Mouse (Mus musculus) MEL (cell line): ENCODE results near the gene Mrpl43. TPM values are rescaled to one million over a fixed set of nuclear protein-coding genes. Genes with fewer than 3 reads are reported as not detected.

ENCODE experiments used
- DNase-seq: peaks from one replicate; pipeline ENCODE4 v3.0.0; 2011; ENCODE audit warnings: low read depth, low spot score
- H3K27ac ChIP-seq: 2 replicates; pipeline ENCODE4 v1.5.1; 2012; ENCODE audit warnings: low read depth, mild to moderate bottlenecking, control low read depth, low read length, moderate library complexity; ENCODE audit not compliant: control insufficient read depth
- H3K27me3 ChIP-seq, 2 experiments: fragments of 150-350 bp in 1 of 2; sonication (generic) in 1 of 2; 2 replicates each; pipeline ENCODE4 v1.6.1; 2012; ENCODE audit warnings: low read length in 2 of 2, mild to moderate bottlenecking in 2 of 2, improper control_type of control experiment in 1 of 2, moderate library complexity in 1 of 2; ENCODE audit not compliant: insufficient read depth in 2 of 2, control insufficient read depth in 1 of 2
- H3K36me3 ChIP-seq, 2 experiments: 2 replicates each; pipeline ENCODE4 v1.6.1; 2012 to 2014; ENCODE audit warnings: low read length in 2 of 2, improper control_type of control experiment in 1 of 2, inconsistent platforms in 1 of 2, mild to moderate bottlenecking in 1 of 2; ENCODE audit not compliant: insufficient read depth in 2 of 2, control insufficient read depth in 1 of 2
- H3K4me1 ChIP-seq, 2 experiments: fragments of 150-350 bp in 1 of 2; sonication (generic) in 1 of 2; 2 replicates each; pipeline ENCODE4 v1.6.1; 2012; ENCODE audit warnings: low read length in 2 of 2, improper control_type of control experiment in 1 of 2, mild to moderate bottlenecking in 1 of 2; ENCODE audit not compliant: insufficient read depth in 2 of 2, control insufficient read depth in 1 of 2
- H3K4me3 ChIP-seq, 2 experiments: fragments of 150-350 bp in 1 of 2; sonication (generic) in 1 of 2; 2 replicates each; pipeline ENCODE4 v1.5.1; 2012; ENCODE audit warnings: low read depth in 2 of 2, low read length in 2 of 2, mild to moderate bottlenecking in 2 of 2, moderate library complexity in 2 of 2, control low read depth in 1 of 2, improper control_type of control experiment in 1 of 2; ENCODE audit not compliant: control insufficient read depth in 1 of 2, insufficient read depth in 1 of 2
- H3K79me2 ChIP-seq: 2 replicates; pipeline ENCODE4 v1.6.1; 2012; ENCODE audit warnings: mild to moderate bottlenecking, low read length, moderate library complexity; ENCODE audit not compliant: control insufficient read depth, poor library complexity, insufficient read depth
- H3K9ac ChIP-seq: 2 replicates; pipeline ENCODE4 v1.6.1; 2012; ENCODE audit warnings: low read depth, mild to moderate bottlenecking, control low read depth, low read length, moderate library complexity; ENCODE audit not compliant: control insufficient read depth, poor library complexity, severe bottlenecking
- H3K9me3 ChIP-seq: fragments of 150-350 bp; sonication (generic); replicated peaks from 2 replicates; pipeline ENCODE4 v1.6.1; 2012; ENCODE audit warnings: mild to moderate bottlenecking, low read length, improper control_type of control experiment, moderate library complexity; ENCODE audit not compliant: insufficient read depth
- CHD1 ChIP-seq: IDR thresholded peaks from 2 replicates; pipeline ENCODE4 v1.6.1; 2012; ENCODE audit warnings: low read depth, mild to moderate bottlenecking, inconsistent platforms, low read length, improper control_type of control experiment
- CTCF ChIP-seq, 3 experiments: IDR thresholded peaks in 2 of 3; conservative IDR thresholded peaks in 1 of 3; 2 replicates each; pipeline ENCODE4 v1.5.1; 2011 to 2012; ENCODE audit warnings: low read length in 3 of 3, low read depth in 2 of 3, mild to moderate bottlenecking in 2 of 3, improper control_type of control experiment in 1 of 3, inconsistent platforms in 1 of 3, mixed read lengths in 1 of 3, moderate library complexity in 1 of 3; ENCODE audit not compliant: control insufficient read depth in 1 of 3, insufficient read depth in 1 of 3, poor library complexity in 1 of 3, severe bottlenecking in 1 of 3
- ELF1 ChIP-seq: IDR thresholded peaks from 2 replicates; pipeline ENCODE4 v1.6.1; 2014; ENCODE audit warnings: low read depth, mild to moderate bottlenecking, inconsistent platforms, low read length, improper control_type of control experiment, moderate library complexity
- ETS1 ChIP-seq: IDR thresholded peaks from 2 replicates; pipeline ENCODE4 v1.6.1; 2012; ENCODE audit warnings: low read depth, mild to moderate bottlenecking, inconsistent platforms, low read length, improper control_type of control experiment, moderate library complexity
- GABPA ChIP-seq: IDR thresholded peaks from 2 replicates; pipeline ENCODE4 v1.6.1; 2012; ENCODE audit warnings: low read depth, mild to moderate bottlenecking, inconsistent platforms, low read length, improper control_type of control experiment, moderate library complexity
- JUND ChIP-seq: IDR thresholded peaks from 2 replicates; pipeline ENCODE4 v1.6.1; 2011; ENCODE audit warnings: low read depth, mild to moderate bottlenecking, improper control_type of control experiment, low read length
- KAT2A ChIP-seq: conservative IDR thresholded peaks from 2 replicates; pipeline ENCODE4 v1.6.1; 2012; ENCODE audit warnings: low read depth, low read length, improper control_type of control experiment, inconsistent platforms
- MXI1 ChIP-seq: IDR thresholded peaks from 2 replicates; pipeline ENCODE4 v1.6.1; 2011; ENCODE audit warnings: mild to moderate bottlenecking, low read depth, low read length, improper control_type of control experiment
- MYB ChIP-seq: IDR thresholded peaks from 2 replicates; pipeline ENCODE4 v1.6.1; 2011; ENCODE audit warnings: mild to moderate bottlenecking, low read depth, low read length, improper control_type of control experiment
- MYC ChIP-seq: IDR thresholded peaks from 2 replicates; pipeline ENCODE4 v1.6.1; 2011; ENCODE audit warnings: low read depth, mild to moderate bottlenecking, low read length, improper control_type of control experiment, moderate library complexity
- NELFE ChIP-seq: IDR thresholded peaks from 2 replicates; pipeline ENCODE4 v1.6.1; 2011; ENCODE audit warnings: low read depth, low read length, improper control_type of control experiment
- RAD21 ChIP-seq: IDR thresholded peaks from 2 replicates; pipeline ENCODE4 v1.6.1; 2011; ENCODE audit warnings: mild to moderate bottlenecking, low read depth, low read length, improper control_type of control experiment
- RCOR1 ChIP-seq: IDR thresholded peaks from 2 replicates; pipeline ENCODE4 v1.6.1; 2012; ENCODE audit warnings: low read depth, mild to moderate bottlenecking, inconsistent platforms, low read length, improper control_type of control experiment
- SMC3 ChIP-seq: IDR thresholded peaks from 2 replicates; pipeline ENCODE4 v1.6.1; 2011; ENCODE audit warnings: low read depth, low read length, improper control_type of control experiment
- TAL1 ChIP-seq: IDR thresholded peaks from 2 replicates; pipeline ENCODE4 v1.6.1; 2012; ENCODE audit warnings: mild to moderate bottlenecking, inconsistent platforms, low read length, moderate library complexity, mixed read lengths
- TBP ChIP-seq: IDR thresholded peaks from 2 replicates; pipeline ENCODE4 v1.8.0; 2011; ENCODE audit warnings: low read depth, low read length, improper control_type of control experiment
- USF1 ChIP-seq: IDR thresholded peaks from 2 replicates; pipeline ENCODE4 v1.6.1; 2014; ENCODE audit warnings: low read depth, mild to moderate bottlenecking, inconsistent platforms, low read length, improper control_type of control experiment, moderate library complexity
- ZKSCAN1 ChIP-seq: IDR thresholded peaks from 2 replicates; pipeline ENCODE4 v1.6.1; 2012; ENCODE audit warnings: low read depth, mild to moderate bottlenecking, inconsistent platforms, low read length, improper control_type of control experiment, moderate library complexity
- ZNF384 ChIP-seq: IDR thresholded peaks from 2 replicates; pipeline ENCODE4 v1.6.1; 2012; ENCODE audit warnings: low read depth, mild to moderate bottlenecking, inconsistent platforms, low read length, improper control_type of control experiment
- polyA plus RNA-seq, 2 experiments: library from polyadenylated mRNA; stranded (reverse) in 1 of 2; unstranded in 1 of 2; fragments of >175 nt in 1 of 2; fragments of >200 nt in 1 of 2; gene quantifications; 2 replicates each; pipeline versions ENCODE4 v1.2.1 to v1.2.4; 2012; ENCODE audit warnings: low replicate concordance in 2 of 2, low read depth in 1 of 2; ENCODE audit not compliant: insufficient read length in 2 of 2, insufficient read depth in 1 of 2, missing spikeins in 1 of 2
- total RNA-seq: library from RNA; depleted of rRNA; stranded (reverse); fragments of 300-350 nt; gene quantifications from 2 replicates; pipeline ENCODE4 v1.2.3, GENCODE M21; 2012

Gene Mrpl43
- total and polyA plus RNA-seq, 3 experiments, result 136 to 145 TPM; not detected in 1

DNA sequence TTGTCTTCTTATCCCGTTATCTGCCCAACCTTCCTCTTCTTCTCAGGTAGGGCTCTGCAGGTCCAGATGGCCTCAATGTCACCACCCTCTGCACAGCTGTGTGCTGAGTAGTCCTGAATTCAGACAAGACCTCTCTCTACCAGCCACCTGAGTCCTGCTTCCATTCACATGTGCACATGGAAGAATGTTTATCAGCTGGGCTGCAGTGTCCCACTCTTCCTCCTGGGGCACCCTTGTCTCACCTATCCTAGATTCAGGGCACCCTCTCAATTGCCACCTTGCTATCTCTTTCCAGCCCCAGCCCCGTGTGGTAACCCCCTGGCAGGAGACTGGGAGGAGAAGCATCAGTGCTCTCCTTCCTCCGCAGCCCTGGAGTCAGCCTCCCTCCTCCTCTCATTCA lies 3.9 kb downstream of the Mrpl43 start:
- Histone ChIP-seq H3K79me2 (peaks cover 25% of the 10 kb centered on the region), H3K9ac (no peak overlapping the region), H3K27me3 (no peaks in the 10 kb centered on the region), H3K4me3 (no peak overlapping the region), H3K36me3 (peaks cover 5 to 12% of the 10 kb centered on the region in 2 experiments), H3K9me3 (no peaks in the 10 kb centered on the region), H3K27ac (no peak overlapping the region), H3K4me1 (peaks cover 3 to 16% of the 10 kb centered on the region in 2 experiments)
- peak; percentile 18 to 28 (median 24); a peak in 3 of 6 replicates for TF ChIP-seq CTCF (IDR thresholded peaks at IDR 0.05 in 2 of 3, conservative IDR thresholded peaks at IDR 0.05 in 1 of 3; ENCODE audit: control insufficient read depth in 1 of 3, insufficient read depth in 1 of 3, low read depth in 2 of 3, low read length in 3 of 3, poor library complexity in 1 of 3, severe bottlenecking in 1 of 3)
- peak; percentile 2 for TF ChIP-seq RAD21
- no peak for TF ChIP-seq ELF1
- DNase-seq, result peak; percentile 40

DNA sequence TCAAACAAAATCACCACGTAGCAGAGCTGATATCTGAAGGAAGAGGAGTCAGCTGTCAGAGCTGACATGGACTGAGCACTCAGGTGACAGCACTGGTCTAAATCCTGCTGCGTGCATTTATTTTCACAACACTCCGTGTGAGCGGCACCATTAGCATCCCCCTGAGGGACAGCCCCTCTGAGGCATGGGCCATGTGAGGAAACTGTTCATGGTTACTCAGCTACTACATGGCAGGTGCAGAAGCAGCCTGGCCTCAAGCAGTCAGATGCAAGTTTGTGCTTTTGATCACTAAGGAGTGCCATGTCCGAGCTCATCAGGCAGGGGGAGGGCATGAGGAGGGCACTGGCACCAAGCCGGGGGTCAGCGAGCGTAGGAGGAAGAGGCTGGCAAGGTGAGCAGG lies 6.6 kb downstream of the Mrpl43 start:
- H3K4me1 ChIP-seq, result peaks cover 0 to 12% of the 10 kb centered on the region in 2 experiments; a peak in 3 of 4 replicates
- TF ChIP-seq ETS1, result no peak
- TF ChIP-seq ZKSCAN1, result no peak
- no peak for TF ChIP-seq CHD1
- no peak for TF ChIP-seq JUND
- no peak for TF ChIP-seq TAL1
- no peak for TF ChIP-seq TBP
- no peak for TF ChIP-seq GABPA
- TF ChIP-seq USF1, result no peak
- no peak for TF ChIP-seq MXI1
- TF ChIP-seq KAT2A, result no peak
- TF ChIP-seq NELFE, result no peak
- TF ChIP-seq MYC, result no peak
- TF ChIP-seq SMC3, result no peak
- TF ChIP-seq ZNF384, result no peak
- TF ChIP-seq RCOR1, result no peak
- TF ChIP-seq MYB, result no peak
- no peak for TF ChIP-seq RAD21
- H3K4me3 ChIP-seq, result no peak overlapping the region
- peaks cover 4% of the 10 kb centered on the region; the same call in 1 of the 2 replicates for H3K79me2 ChIP-seq
- no peak overlapping the region for H3K27ac ChIP-seq
- no peaks in the 10 kb centered on the region for H3K27me3 ChIP-seq
- peaks cover 2 to 4% of the 10 kb centered on the region in 2 experiments for H3K36me3 ChIP-seq
- H3K9ac ChIP-seq, result no peak overlapping the region
- no peaks in the 10 kb centered on the region for H3K9me3 ChIP-seq
- DNase-seq, result no peak
